Mouse (Mus musculus): ENCODE data around the gene Morn5.

Gene Morn5

DNA sequence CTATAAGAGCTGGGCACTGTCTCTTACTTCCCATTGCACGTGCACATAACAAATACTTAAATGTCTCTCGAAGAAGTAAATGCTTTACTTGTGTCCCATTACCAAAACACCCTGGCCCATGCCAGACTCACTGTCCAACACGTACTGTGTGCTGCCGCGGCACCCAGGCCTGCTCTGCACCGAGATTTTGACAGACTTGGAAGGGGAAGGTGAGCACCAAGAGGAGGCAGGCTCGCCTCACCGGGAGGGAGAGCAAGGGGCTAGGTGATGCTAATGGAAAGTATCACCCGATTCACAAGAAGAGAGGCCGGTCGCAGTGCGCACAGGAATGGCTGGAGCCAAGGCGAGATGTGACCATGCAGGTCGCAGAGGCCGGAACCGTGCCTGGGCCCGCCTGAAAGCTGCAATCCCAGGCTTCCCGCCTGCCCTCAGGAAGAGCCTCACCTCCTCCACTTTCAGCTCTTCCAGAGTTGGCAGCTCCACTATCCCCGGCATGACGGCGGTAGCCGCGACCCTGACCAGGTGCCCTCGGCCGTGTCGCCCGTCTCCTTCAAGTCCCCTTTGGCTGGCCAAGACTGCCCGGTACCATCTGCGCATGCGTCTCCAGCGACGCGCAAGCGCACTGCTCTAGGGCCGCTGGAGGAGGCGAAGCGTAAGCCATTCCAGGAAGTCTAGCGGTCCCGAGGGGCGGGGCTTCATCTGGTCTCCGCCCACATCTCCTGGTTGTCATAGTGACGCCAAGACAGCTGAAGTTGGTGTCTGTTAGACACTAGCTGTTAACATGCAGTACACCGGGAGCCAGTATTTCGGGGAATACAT is at the start of gene Morn5, which contains the start of gene Ndufa8:
Morn5 (plus strand) TSS at position 711 of the 819 bp plus-strand sequence.
Ndufa8 (minus strand) TSS at position 659 of the 819 bp plus-strand sequence.
- DNase-seq (ENCODE audit: low spot score) = peak; percentile 98

DNA sequence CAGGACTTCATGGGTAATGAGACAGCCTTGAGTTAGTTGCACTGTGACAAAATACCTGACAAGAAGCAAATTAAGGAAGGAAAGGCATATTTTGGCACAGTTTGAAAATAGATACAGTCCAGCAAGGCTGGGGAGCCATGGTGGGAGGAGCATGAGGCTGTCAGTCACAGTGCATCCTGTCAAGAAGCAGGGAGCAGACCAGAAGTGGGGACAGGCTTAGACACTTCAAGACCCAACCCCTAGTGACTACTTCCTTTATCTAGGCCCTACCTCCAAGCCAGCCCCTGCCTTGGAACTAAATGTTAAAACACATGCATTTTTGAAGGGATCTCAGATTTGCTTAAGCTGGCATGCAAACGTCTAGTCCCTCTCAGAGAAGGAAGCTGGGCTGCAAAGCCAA is 48.9 kb upstream of the Morn5 start:
- no peak for DNase-seq (ENCODE audit: low spot score)

- DNase-seq (ENCODE audit: low spot score) = no peak
These were observed 47.1 kb upstream of the Morn5 start for GRCm38 (mm10) chr2:36002188-36002587.

DNA sequence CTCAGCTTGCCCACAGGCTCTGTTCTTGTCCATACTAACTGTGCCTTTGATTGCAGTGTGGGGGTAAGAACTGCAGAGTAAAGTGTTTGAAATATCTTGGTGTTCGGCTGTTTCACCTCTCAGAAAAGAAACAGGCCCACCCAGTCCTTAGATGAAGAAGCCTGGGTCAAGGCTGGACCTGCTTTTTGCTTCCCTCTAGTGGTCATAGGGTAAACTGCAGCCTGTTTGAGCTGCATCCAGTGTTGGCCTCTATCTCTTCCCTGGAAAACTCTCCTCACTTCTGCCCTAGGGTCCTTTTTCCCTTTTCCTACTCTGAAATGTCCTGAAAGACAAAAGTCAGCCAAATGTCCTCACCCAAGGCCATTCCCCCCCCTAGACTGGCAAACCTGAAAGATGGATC is 41.2 kb upstream of the Morn5 start:
- DNase-seq (ENCODE audit: low spot score) = peak; percentile 71

- peak; percentile 90 for DNase-seq (ENCODE audit: low spot score)
These were observed 39.9 kb upstream of the Morn5 start for GRCm38 (mm10) chr2:36009386-36009785.

DNA sequence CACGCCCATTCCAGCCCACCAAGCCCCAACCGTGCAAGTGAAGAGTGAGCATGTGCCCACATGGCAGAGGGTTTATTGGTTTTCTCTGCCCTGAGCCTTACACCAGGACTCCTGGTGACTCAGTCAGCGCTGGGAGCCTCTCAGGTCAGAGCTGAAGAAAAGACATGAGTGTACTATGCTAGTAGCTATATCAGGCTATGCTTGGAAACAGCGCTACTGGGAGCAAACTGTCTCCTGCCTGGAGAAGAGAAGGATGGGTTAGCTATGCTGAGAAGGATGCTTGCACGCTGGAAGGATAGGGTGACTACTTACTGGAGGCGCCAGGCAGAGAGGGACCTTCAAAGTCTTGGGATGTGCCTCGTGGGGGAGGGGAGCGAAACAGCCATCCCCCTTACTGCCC is 38.7 kb upstream of the Morn5 start:
- no peak for DNase-seq (ENCODE audit: low spot score)

- DNase-seq (ENCODE audit: low spot score) = no peak
These were observed 37.9 kb upstream of the Morn5 start for GRCm38 (mm10) chr2:36011331-36011825.

GRCm38 (mm10) chr2:36013010-36013409 is 36.2 kb upstream of the Morn5 start:
- no peak for DNase-seq (ENCODE audit: low spot score)

- no peak for DNase-seq (ENCODE audit: low spot score)
These were observed 27.7 kb upstream of the Morn5 start for GRCm38 (mm10) chr2:36021385-36022159.

DNA sequence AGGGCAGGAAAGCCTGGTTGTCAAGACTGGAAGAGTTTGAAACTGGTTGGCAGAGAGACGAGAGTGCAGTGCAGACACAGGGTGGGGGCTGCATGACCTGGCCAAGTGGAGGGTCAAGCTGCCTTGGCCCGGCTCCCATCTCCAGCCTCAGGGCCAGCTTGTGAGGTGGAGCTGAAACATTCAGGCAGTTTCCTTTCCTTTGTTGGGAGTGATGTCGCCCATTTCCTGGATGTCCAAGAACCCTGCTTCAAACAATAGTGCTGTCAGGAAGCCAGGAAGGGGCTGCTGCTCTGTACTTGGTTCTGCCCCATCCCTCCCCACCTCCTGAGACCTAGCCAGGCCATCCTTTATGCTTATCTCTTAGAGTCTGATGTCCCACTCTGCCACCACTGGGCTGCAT is 26.0 kb upstream of the Morn5 start:
- DNase-seq (ENCODE audit: low spot score) = no peak

GRCm38 (mm10) chr2:36032884-36033283 is 16.4 kb upstream of the Morn5 start:
- no peak for DNase-seq (ENCODE audit: low spot score)

DNA sequence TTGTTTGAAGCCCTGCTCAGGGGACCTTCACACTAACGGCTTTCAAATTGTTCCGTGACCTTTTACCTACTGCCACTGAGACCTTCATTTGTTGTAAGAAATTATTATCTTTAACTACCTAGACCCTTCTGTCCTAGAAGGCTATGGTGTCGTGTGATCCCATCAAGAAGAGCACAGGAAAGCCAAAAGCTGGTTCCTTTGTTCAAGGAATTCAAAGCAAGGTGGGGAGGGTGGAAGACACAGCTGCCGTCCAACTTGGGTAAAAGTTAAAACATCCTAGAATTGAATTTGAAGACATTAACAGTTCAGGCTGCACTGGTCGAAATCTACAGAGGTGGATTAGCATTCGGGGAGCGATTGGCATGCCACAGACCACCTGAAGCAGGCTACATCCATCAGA is 15.3 kb upstream of the Morn5 start:
- no peak for DNase-seq (ENCODE audit: low spot score)

DNA sequence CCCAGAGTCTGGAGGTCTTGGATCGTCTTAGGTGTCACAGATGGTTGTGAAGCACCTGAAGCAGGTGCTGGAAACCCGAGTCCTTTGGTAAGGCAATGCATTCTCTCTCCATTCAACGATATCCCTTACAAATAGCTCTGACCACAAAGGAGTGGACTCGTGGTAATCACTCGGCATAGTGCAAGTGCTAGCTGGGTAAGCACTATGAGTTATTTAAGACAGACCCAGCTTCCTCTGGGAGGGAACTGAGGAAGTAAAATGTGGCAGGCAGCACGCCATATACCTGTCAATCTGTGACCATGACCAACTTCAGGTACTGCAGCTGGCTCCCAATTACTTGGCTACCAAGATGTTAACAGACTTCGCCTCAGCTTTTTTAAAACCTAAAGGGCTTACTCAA is 14.4 kb upstream of the Morn5 start:
- no peak for DNase-seq (ENCODE audit: low spot score)

- DNase-seq (ENCODE audit: low spot score) = peak; percentile 49
These were observed 13.7 kb upstream of the Morn5 start for GRCm38 (mm10) chr2:36035413-36036081.

- no peak for DNase-seq (ENCODE audit: low spot score)
These were observed 9.8 kb upstream of the Morn5 start for GRCm38 (mm10) chr2:36039297-36039985.

DNA sequence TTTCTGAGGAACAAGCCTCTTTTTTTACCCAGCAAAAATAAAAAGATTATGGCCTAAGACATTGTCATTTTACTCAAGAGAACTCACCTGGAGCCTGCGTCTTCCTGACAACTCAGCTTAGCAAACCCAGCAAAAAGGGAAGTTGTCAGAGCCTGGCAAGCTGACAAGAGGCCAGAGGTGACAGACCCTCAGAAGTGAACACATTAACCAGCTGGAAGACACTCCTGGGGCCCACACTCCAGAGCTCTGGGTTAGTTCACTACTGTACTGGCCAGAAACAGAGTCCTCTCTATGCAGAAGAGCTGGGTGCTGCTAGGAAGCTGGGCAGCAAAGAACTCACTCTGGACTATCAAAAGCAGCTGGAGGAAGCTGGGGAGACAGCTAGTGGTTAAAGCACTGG is 8.4 kb upstream of the Morn5 start:
- DNase-seq (ENCODE audit: low spot score) = no peak

GRCm38 (mm10) chr2:36048164-36048563 is 1.1 kb upstream of the Morn5 start:
- DNase-seq (ENCODE audit: low spot score) = no peak

DNA sequence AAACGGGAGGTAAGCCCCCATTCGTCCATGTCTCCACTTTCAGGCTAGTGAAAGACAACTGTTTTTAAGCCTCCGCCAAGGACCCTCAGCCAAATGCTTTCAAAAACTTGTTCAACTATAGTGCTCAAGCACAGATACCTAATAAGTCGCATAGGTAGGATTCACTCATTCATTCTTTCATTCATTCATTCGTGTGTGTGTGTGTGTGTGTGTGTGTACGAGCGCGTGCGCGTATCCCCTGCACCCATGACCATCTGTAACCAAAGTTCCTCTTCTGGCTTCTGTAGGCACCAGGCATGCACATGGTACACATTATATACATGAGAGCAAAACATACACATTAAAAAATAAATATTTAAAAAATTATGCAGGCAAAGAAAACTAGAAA is 303 bp downstream of the Morn5 start:
- DNase-seq (ENCODE audit: low spot score) = no peak

DNA sequence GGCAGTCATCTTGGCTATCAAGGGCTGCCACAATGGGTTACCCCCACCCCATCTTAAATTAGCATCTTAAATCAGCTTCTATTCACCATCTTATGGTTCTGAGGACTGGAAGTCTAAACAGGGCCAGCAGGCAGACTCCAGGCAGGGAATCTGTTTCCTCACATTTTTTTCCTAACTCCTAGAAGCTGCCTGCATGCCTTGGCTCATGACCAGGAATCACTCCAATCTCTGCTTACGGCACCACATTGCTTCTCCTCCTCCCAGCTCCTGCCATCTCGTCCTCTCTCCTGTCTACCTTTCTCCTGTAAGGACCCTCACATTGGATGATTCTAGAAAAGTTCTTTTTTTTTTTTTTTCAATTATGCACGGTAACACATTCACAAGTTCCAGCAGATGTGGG is 4.0 kb downstream of the Morn5 start:
- DNase-seq (ENCODE audit: low spot score) = no peak

GRCm38 (mm10) chr2:36056248-36056647 is 7.0 kb downstream of the Morn5 start:
- no peak for DNase-seq (ENCODE audit: low spot score)

DNA sequence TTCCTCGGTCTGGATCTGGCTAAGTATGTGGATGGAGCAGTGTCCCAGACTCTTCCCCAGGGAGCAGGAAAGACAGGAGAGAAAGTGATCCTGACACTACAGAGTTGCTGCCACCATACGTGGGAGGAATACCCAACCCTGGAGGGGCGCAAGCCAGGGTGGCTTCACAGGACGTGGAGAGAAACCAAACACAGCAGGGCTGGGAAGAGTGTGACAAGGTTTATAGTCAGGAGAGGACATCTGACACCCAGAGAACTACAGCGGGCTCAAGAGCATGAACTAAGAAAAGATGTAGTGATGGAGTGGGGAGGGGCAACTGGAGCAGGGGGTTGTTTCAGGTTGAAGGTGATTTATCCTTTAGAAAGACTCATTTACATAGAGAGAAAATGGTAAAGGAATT is 12.2 kb downstream of the Morn5 start:
- no peak for DNase-seq (ENCODE audit: low spot score)

DNA sequence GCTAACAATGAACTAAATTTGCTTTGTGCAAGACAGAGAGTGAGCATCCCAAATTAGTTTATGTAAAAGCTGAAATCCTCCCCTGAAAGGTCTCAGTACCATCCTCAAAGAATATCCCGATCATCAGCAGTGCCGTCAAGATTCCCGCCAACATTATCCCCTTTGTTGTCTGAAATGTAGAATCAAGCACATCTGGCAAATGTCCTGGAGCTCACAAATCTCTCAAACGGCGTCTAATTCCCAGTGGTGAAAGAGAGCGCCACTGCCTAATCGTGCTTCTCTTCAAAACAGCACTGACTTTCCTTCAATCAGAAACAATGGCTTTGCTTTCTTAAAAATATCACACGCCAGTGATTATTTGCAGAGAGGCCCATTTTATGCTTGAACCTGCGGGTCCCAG is 17.9 kb downstream of the Morn5 start:
- no peak for DNase-seq (ENCODE audit: low spot score)
